Mouse (Mus musculus) hindbrain, embryonic 13.5 days (tissue): Measurements from ENCODE around the gene Ift172. TPM values are rescaled to one million over a fixed set of nuclear protein-coding genes. Genes with fewer than 3 reads are reported as not detected.
"Not testable (repeated sequence)": the region's sequence is repeated elsewhere in the genome, so short reads cannot be mapped to it uniquely, and the experiment has no call there.

Source experiments
- ATAC-seq: fragments of 200-750 bp; cut with Nextera tagmentation; 2 replicates; pipeline ENCODE4 v1.8.0; 2017; ENCODE audit warnings: moderate TSS enrichment; ENCODE audit not compliant: low FRiP score
- H3K27ac ChIP-seq: fragments of 300-500 bp; sonication (generic); 2 replicates; pipeline ENCODE4 v1.5.1; 2015; ENCODE audit warnings: inconsistent platforms, mild to moderate bottlenecking, moderate library complexity
- H3K27me3 ChIP-seq: fragments of 300-500 bp; sonication (generic); 2 replicates; pipeline ENCODE4 v1.6.1; 2015; ENCODE audit warnings: mild to moderate bottlenecking, inconsistent platforms
- H3K36me3 ChIP-seq: fragments of 300-500 bp; sonication (generic); 2 replicates; pipeline ENCODE4 v1.6.1; 2015; ENCODE audit warnings: mild to moderate bottlenecking, inconsistent platforms
- H3K4me1 ChIP-seq: fragments of 300-500 bp; sonication (generic); replicated peaks from 2 replicates; pipeline ENCODE4 v1.6.1; 2015; ENCODE audit warnings: inconsistent platforms
- H3K4me2 ChIP-seq: fragments of 300-500 bp; sonication (generic); 2 replicates; pipeline ENCODE4 v1.6.1; 2015; ENCODE audit warnings: inconsistent platforms, mild to moderate bottlenecking, moderate library complexity
- H3K4me3 ChIP-seq: fragments of 300-500 bp; sonication (generic); 2 replicates; pipeline ENCODE4 v1.5.1; 2015; ENCODE audit warnings: mild to moderate bottlenecking, inconsistent platforms
- H3K9ac ChIP-seq: fragments of 300-500 bp; sonication (generic); 2 replicates; pipeline ENCODE4 v1.6.1; 2015; ENCODE audit warnings: mild to moderate bottlenecking, inconsistent platforms
- H3K9me3 ChIP-seq: fragments of 300-500 bp; sonication (generic); 2 replicates; pipeline ENCODE4 v1.6.1; 2016; ENCODE audit warnings: inconsistent platforms
- WGBS: fragments of 180-500 bp; shearing (Covaris S2); methylation state at CpG from one replicate; pipeline ENCODE4 v1.1.7; 2015; 5-methylcytosine and 5-hydroxymethylcytosine counted together
- polyA plus RNA-seq: library from polyadenylated mRNA; unstranded; fragments of >200 nt; fragmentation: Nextera tagmentation; extraction: Ambion mirVana; gene quantifications from 2 replicates; pipeline ENCODE4 v1.2.1, GENCODE M21; 2015

Gene Ift172
- polyA plus RNA-seq, 1 experiment from 2014 or later = 34.6 TPM

GRCm38 (mm10) chr5:31222696-31223095 is 68.2 kb downstream of the Ift172 start:
- H3K27ac ChIP-seq = no peak overlapping the region
- no peak for ATAC-seq
- H3K4me1 ChIP-seq = peaks cover 23% of the 10 kb centered on the region
- no peaks in the 10 kb centered on the region for H3K9me3 ChIP-seq
- H3K27me3 ChIP-seq = no peaks in the 10 kb centered on the region
- no peak overlapping the region for H3K4me2 ChIP-seq
- H3K36me3 ChIP-seq = no peaks in the 10 kb centered on the region
- H3K9ac ChIP-seq = no peak overlapping the region
- no peak overlapping the region for H3K4me3 ChIP-seq
- 97% methylated on average over 9 of the region's 9 CpGs for WGBS

- peak overlapping the region; percentile 96 for H3K27ac ChIP-seq
- H3K27me3 ChIP-seq = no peaks in the 10 kb centered on the region
- WGBS = 14% methylated on average over 11 of the region's 11 CpGs
- H3K4me2 ChIP-seq = peak overlapping the region; percentile 75
- H3K9me3 ChIP-seq = no peaks in the 10 kb centered on the region
- H3K9ac ChIP-seq = peak overlapping the region; percentile 96
- no peak for ATAC-seq
- H3K4me1 ChIP-seq = peaks cover 26% of the 10 kb centered on the region
- H3K36me3 ChIP-seq = no peaks in the 10 kb centered on the region
- peak overlapping the region; percentile 88 for H3K4me3 ChIP-seq
Observed at GRCm38 (mm10) chr5:31221304-31221945, 69.5 kb downstream of the Ift172 start.

- H3K27ac ChIP-seq = peak within 1 kb of the TSS; percentile 96
- under 1% methylated on average over 70 of the region's 70 CpGs for WGBS
- H3K4me2 ChIP-seq = peak within 1 kb of the TSS; percentile 75
- peak; percentile 94 for ATAC-seq
- H3K27me3 ChIP-seq = no peaks in the 10 kb centered on the region
- H3K9me3 ChIP-seq = no peaks in the 10 kb centered on the region
- H3K4me1 ChIP-seq = peaks cover 26% of the 10 kb centered on the region
- peak within 1 kb of the TSS; percentile 96 for H3K9ac ChIP-seq
- H3K36me3 ChIP-seq = no peaks in the 10 kb centered on the region
- H3K4me3 ChIP-seq = peak within 1 kb of the TSS; percentile 88
Observed at GRCm38 (mm10) chr5:31220448-31221303, 70.2 kb downstream of the Ift172 start, which contains the start of gene Ppm1g. Gene Ppm1g (minus strand): TSS chr5:31220687.

GRCm38 (mm10) chr5:31219911-31220447 is 70.9 kb downstream of the Ift172 start:
- Histone ChIP-seq H3K9ac (peak overlapping the region; percentile 96), H3K9me3 (no peaks in the 10 kb centered on the region), H3K4me1 (peaks cover 26% of the 10 kb centered on the region), H3K27me3 (no peaks in the 10 kb centered on the region), H3K27ac (peak overlapping the region; percentile 96), H3K4me2 (peak overlapping the region; percentile 75), H3K36me3 (no peaks in the 10 kb centered on the region), H3K4me3 (peak overlapping the region; percentile 88)
- peak; percentile 85 for ATAC-seq
- WGBS = under 1% methylated on average over 40 of the region's 40 CpGs

GRCm38 (mm10) chr5:31219474-31219873 is 71.4 kb downstream of the Ift172 start:
- no peak for ATAC-seq
- Histone ChIP-seq H3K36me3 (no peaks in the 10 kb centered on the region), H3K4me2 (peak overlapping the region; percentile 75), H3K9me3 (no peaks in the 10 kb centered on the region), H3K27me3 (no peaks in the 10 kb centered on the region), H3K27ac (peak overlapping the region; percentile 96), H3K4me1 (peaks cover 26% of the 10 kb centered on the region), H3K4me3 (peak overlapping the region; percentile 88), H3K9ac (peak overlapping the region; percentile 96)
- WGBS = under 1% methylated on average over 11 of the region's 11 CpGs

GRCm38 (mm10) chr5:31219070-31219469 is 71.8 kb downstream of the Ift172 start:
- peak overlapping the region; percentile 88 for H3K4me3 ChIP-seq
- H3K27ac ChIP-seq = no peak overlapping the region
- H3K9ac ChIP-seq = peak overlapping the region; percentile 26
- peaks cover 26% of the 10 kb centered on the region for H3K4me1 ChIP-seq
- H3K36me3 ChIP-seq = no peaks in the 10 kb centered on the region
- no peaks in the 10 kb centered on the region for H3K27me3 ChIP-seq
- 5% methylated on average over 2 of the region's 2 CpGs for WGBS
- ATAC-seq = no peak
- H3K9me3 ChIP-seq = no peaks in the 10 kb centered on the region
- H3K4me2 ChIP-seq = peak overlapping the region; percentile 75

GRCm38 (mm10) chr5:31218294-31218693 is 72.6 kb downstream of the Ift172 start:
- 67% methylated on average over 7 of the region's 7 CpGs for WGBS
- Histone ChIP-seq H3K4me1 (peaks cover 26% of the 10 kb centered on the region), H3K4me2 (peak overlapping the region; percentile 75), H3K36me3 (no peaks in the 10 kb centered on the region), H3K27ac (no peak overlapping the region), H3K9me3 (no peaks in the 10 kb centered on the region), H3K4me3 (no peak overlapping the region), H3K9ac (no peak overlapping the region), H3K27me3 (no peaks in the 10 kb centered on the region)
- no peak for ATAC-seq

GRCm38 (mm10) chr5:31216554-31216953 is 74.4 kb downstream of the Ift172 start:
- H3K27me3 ChIP-seq, H3K9me3 ChIP-seq, H3K4me2 ChIP-seq, ATAC-seq, H3K36me3 ChIP-seq, H3K4me3 ChIP-seq, H3K27ac ChIP-seq, H3K9ac ChIP-seq: not testable (repeated sequence)
- peaks cover 19% of the 10 kb centered on the region for H3K4me1 ChIP-seq
- WGBS = 92% methylated on average over 6 of the region's 6 CpGs

- 92% methylated on average over 6 of the region's 6 CpGs for WGBS
Observed at GRCm38 (mm10) chr5:31204421-31204820, 86.5 kb downstream of the Ift172 start.

GRCm38 (mm10) chr5:31203866-31204265 is 87.0 kb downstream of the Ift172 start:
- Histone ChIP-seq H3K9me3 (peaks cover 5% of the 10 kb centered on the region), H3K4me3 (no peak overlapping the region), H3K4me1 (peaks cover 27% of the 10 kb centered on the region), H3K27me3 (no peaks in the 10 kb centered on the region), H3K9ac (no peak overlapping the region), H3K36me3 (peaks cover 73% of the 10 kb centered on the region), H3K27ac (no peak overlapping the region), H3K4me2 (no peak overlapping the region)
- no peak for ATAC-seq
- 96% methylated on average over 2 of the region's 2 CpGs for WGBS

More at GRCm38 (mm10) chr5:31204421-31204820, 86.5 kb downstream of the Ift172 start:
- Histone ChIP-seq H3K27me3 (no peaks in the 10 kb centered on the region), H3K9me3 (peaks cover 5% of the 10 kb centered on the region), H3K4me1 (peaks cover 27% of the 10 kb centered on the region), H3K36me3 (peaks cover 68% of the 10 kb centered on the region), H3K27ac (no peak overlapping the region), H3K4me3 (no peak overlapping the region), H3K9ac (no peak overlapping the region), H3K4me2 (no peak overlapping the region)
- no peak for ATAC-seq
